Mouse (Mus musculus): ENCODE measurements at regions not wholly inside any gene's neighbourhood (a gene's known extent, or its start where the extent isn't known, plus 50 kb on each side); places are given as distances from the start of the nearest gene placed in this dataset.

GRCm38 (mm10) chr12:13703604-13704003 lies 434.7 kb downstream of the Nbas start:
- TF ChIP-seq CTCF (IDR thresholded peaks at IDR 0.05; ENCODE audit: low read depth, low read length) (no peak), POLR2A (IDR thresholded peaks at IDR 0.05; ENCODE audit: borderline replicate concordance, low read depth, low read length) (no peak)
- Histone ChIP-seq H3K4me1 (ENCODE audit: control insufficient read depth, insufficient read depth, low read length) (no peaks in the 10 kb centered on the region), H3K4me3 (ENCODE audit: insufficient read depth, low read length) (no peak overlapping the region), H3K27ac (ENCODE audit: insufficient read depth, low read depth, low read length) (no peak overlapping the region)

GRCm38 (mm10) chr12:13699858-13700257 lies 430.9 kb downstream of the Nbas start:
- TF ChIP-seq POLR2A (IDR thresholded peaks at IDR 0.05; ENCODE audit: borderline replicate concordance, low read depth, low read length) (no peak), CTCF (IDR thresholded peaks at IDR 0.05; ENCODE audit: low read depth, low read length) (no peak)
- Histone ChIP-seq H3K4me1 (ENCODE audit: control insufficient read depth, insufficient read depth, low read length) (no peaks in the 10 kb centered on the region), H3K4me3 (ENCODE audit: insufficient read depth, low read length) (no peak overlapping the region), H3K27ac (ENCODE audit: insufficient read depth, low read depth, low read length) (no peak overlapping the region)

DNA sequence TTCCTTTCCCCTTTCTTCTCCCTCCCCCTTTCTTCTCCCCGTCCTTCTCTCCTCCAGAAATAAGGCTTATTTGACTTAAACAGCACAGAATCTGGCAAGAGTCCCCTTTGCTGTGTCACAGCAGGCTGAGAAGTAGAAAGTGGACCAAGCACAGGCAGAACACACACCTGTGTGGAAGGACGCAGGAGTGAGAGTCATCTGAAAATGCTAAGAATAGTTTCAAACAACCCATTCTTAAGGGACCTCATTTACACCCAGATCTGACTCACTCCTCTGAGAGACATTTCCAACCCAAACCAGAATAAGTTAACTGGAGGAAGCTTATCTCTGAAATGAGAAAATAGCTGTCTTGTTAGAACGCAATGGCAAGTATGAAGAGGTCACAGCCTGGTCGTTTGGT lies 429.9 kb downstream of the Nbas start:
- TF ChIP-seq POLR2A (IDR thresholded peaks at IDR 0.05; ENCODE audit: borderline replicate concordance, low read depth, low read length), result no peak
- TF ChIP-seq CTCF (IDR thresholded peaks at IDR 0.05; ENCODE audit: low read depth, low read length), result no peak
- no peak overlapping the region for H3K27ac ChIP-seq (ENCODE audit: insufficient read depth, low read depth, low read length)
- H3K4me3 ChIP-seq (ENCODE audit: insufficient read depth, low read length), result no peak overlapping the region
- H3K4me1 ChIP-seq (ENCODE audit: control insufficient read depth, insufficient read depth, low read length), result no peaks in the 10 kb centered on the region

- Histone ChIP-seq H3K4me1 (ENCODE audit: control insufficient read depth, insufficient read depth, low read length) (no peaks in the 10 kb centered on the region), H3K27ac (ENCODE audit: insufficient read depth, low read depth, low read length) (no peak overlapping the region), H3K4me3 (ENCODE audit: insufficient read depth, low read length) (no peak overlapping the region)
- no peak for TF ChIP-seq POLR2A (IDR thresholded peaks at IDR 0.05; ENCODE audit: borderline replicate concordance, low read depth, low read length)
- TF ChIP-seq CTCF (IDR thresholded peaks at IDR 0.05; ENCODE audit: low read depth, low read length), result no peak
Observed at GRCm38 (mm10) chr12:13691394-13692165, 422.6 kb downstream of the Nbas start.

GRCm38 (mm10) chr12:13677266-13677665 lies 408.3 kb downstream of the Nbas start:
- TF ChIP-seq POLR2A (IDR thresholded peaks at IDR 0.05; ENCODE audit: borderline replicate concordance, low read depth, low read length) (no peak), CTCF (IDR thresholded peaks at IDR 0.05; ENCODE audit: low read depth, low read length) (no peak)
- H3K4me1 ChIP-seq (ENCODE audit: control insufficient read depth, insufficient read depth, low read length), result no peaks in the 10 kb centered on the region

GRCm38 (mm10) chr12:13669453-13669852 lies 400.5 kb downstream of the Nbas start:
- Histone ChIP-seq H3K27ac (ENCODE audit: insufficient read depth, low read depth, low read length) (no peak overlapping the region), H3K4me3 (ENCODE audit: insufficient read depth, low read length) (no peak overlapping the region)
- TF ChIP-seq POLR2A (IDR thresholded peaks at IDR 0.05; ENCODE audit: borderline replicate concordance, low read depth, low read length), result no peak
- no peak for TF ChIP-seq CTCF (IDR thresholded peaks at IDR 0.05; ENCODE audit: low read depth, low read length)

More at GRCm38 (mm10) chr12:13677266-13677665, 408.3 kb downstream of the Nbas start:
- no peak overlapping the region for H3K4me3 ChIP-seq (ENCODE audit: insufficient read depth, low read length)
- H3K27ac ChIP-seq (ENCODE audit: insufficient read depth, low read depth, low read length), result no peak overlapping the region

DNA sequence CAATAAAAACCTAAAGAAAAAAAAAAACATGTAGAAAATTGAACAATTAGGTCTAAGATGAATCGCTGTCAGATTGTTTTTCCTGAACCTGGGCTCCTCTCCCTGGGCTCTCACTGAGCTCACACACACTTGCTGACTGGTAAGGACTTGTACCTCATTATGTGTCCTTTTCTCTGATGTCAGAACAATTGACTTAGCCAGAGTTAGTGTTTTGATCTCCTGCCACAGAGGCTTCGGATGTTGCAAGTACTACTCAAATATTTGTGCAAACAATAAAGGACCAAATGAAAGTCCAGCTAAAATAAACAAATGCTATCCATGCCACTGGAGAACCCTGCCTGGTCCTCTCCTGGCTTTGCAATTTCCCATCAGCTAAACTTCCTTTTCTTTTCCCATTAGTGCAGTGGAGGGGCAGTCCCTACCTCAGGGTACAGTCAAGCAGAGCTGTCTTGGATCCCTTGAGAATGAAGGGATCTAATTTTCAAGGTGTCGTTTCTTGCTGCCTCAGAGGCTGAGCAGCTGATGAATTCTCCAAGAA lies 399.6 kb downstream of the Nbas start:
- TF ChIP-seq CTCF (IDR thresholded peaks at IDR 0.05; ENCODE audit: low read depth, low read length) (no peak), POLR2A (IDR thresholded peaks at IDR 0.05; ENCODE audit: borderline replicate concordance, low read depth, low read length) (no peak)
- Histone ChIP-seq H3K27ac (ENCODE audit: insufficient read depth, low read depth, low read length) (no peak overlapping the region), H3K4me1 (ENCODE audit: control insufficient read depth, insufficient read depth, low read length) (no peaks in the 10 kb centered on the region), H3K4me3 (ENCODE audit: insufficient read depth, low read length) (no peak overlapping the region)

More at GRCm38 (mm10) chr12:13669453-13669852, 400.5 kb downstream of the Nbas start:
- no peaks in the 10 kb centered on the region for H3K4me1 ChIP-seq (ENCODE audit: control insufficient read depth, insufficient read depth, low read length)

GRCm38 (mm10) chr12:13639336-13639735 lies 370.4 kb downstream of the Nbas start:
- H3K4me1 ChIP-seq (ENCODE audit: control insufficient read depth, insufficient read depth, low read length), result no peaks in the 10 kb centered on the region
- TF ChIP-seq CTCF (IDR thresholded peaks at IDR 0.05; ENCODE audit: low read depth, low read length) (no peak), POLR2A (IDR thresholded peaks at IDR 0.05; ENCODE audit: borderline replicate concordance, low read depth, low read length) (no peak)
- H3K27ac ChIP-seq (ENCODE audit: insufficient read depth, low read depth, low read length), result no peak overlapping the region

More at GRCm38 (mm10) chr12:13639336-13639735, 370.4 kb downstream of the Nbas start:
- no peak overlapping the region for H3K4me3 ChIP-seq (ENCODE audit: insufficient read depth, low read length)
